Mouse (Mus musculus) T-cell, adult 2 months (primary cell): ENCODE measurements around the gene Ly75.
A peak's percentile ranks its signal among the peaks of the same experiment; 100 is the strongest.

Experiments
- DNase-seq: peaks from one replicate; pipeline ENCODE4 v3.0.0; 2022; ENCODE audit warnings: low spot score

Gene Ly75

GRCm38 (mm10) chr2:60370188-60370587 lies 12.9 kb downstream of the Ly75 start:
- DNase-seq: no peak

DNA sequence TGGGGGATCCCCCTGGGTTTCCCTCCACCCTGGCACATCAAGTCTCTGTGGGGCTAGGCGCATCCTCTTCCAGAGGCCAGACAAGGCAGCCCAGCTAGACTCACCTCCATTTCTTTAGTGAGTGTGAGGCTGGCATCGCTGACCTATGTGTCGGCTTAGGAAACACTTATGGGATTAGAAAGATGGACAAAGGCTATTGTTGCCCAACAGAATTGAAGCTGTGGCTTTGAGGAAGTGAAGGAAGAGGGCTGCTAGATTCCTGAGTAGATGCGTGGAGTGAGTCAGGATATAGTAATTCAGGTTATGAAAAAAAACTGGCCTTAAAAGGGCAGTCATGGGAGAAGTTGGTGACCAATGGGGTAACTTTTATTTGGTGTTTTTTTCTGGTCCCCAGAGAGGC lies 13.6 kb downstream of the Ly75 start:
- no peak for DNase-seq

DNA sequence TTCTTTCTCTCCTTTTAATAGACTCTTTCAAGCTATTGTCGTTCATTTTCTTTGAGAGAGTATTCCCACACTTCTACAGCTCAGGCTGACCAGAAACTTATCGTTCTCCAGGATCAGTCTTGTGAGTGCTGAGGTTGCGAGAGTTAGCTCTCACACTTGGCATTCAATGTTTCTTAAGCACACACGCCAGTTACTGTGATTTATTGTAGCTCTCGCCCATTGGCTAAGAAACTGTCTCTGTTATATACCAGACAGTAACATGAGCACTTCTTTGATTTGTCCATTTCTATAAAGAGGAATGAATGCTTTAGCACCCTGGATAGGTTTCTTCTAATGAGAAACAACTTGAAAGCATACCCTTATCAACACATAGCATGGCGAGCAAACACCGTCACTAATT lies 15.2 kb downstream of the Ly75 start:
- no peak for DNase-seq

DNA sequence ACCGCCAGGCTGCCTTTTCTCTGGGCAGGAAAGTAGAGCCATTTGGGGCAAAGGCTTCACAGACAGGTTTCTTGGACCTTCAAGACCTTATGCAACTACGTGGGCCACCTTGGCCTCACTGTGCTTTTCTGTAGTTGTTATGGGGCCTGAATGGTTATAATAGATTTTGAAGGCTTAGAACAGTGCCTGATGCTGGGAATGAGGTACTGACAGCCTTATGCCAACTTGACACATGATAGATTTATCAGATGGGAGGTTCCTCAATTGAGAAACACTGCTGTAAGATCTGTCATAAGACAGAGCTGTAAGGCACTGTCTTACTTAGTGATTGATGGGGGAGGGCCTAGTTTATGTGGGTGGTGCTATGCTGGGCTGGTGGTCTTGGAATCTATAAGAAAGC lies 15.9 kb downstream of the Ly75 start:
- DNase-seq: no peak

DNA sequence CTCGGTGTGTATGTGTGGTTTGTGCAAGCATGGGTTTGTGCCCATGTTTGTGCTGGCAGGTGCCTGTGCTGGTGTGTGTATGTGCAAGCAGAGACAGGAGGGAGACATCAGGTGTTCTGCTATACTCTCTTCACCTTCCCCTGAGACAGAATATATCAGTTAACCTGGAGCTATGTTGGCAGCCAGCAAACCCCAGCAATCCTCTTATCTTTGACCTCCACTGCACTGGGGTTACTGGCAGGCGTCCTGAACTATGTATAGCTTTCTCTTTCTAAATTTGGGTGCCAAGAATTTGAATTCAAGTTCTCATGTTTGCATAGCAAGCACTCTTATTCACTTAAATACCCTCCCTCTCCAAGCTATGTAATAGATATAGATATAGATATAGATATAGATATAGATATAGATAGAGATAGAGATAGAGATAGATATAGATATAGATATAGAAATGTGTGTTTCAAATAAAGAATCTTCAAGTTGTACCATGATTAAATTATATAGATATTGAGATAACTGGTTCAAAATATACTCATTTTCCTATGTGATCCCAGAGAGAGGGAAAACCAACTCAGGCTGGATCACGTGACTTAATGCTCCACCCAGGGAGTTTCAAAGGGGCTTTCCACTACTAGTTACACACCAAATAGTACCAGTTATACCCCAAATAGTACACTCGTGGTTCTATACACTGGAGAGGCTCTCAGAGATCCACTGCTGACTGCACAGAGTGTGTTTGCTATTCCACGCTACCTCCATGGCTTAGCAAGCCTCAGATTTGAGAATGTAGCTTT lies 17.1 kb downstream of the Ly75 start:
- no peak for DNase-seq

DNA sequence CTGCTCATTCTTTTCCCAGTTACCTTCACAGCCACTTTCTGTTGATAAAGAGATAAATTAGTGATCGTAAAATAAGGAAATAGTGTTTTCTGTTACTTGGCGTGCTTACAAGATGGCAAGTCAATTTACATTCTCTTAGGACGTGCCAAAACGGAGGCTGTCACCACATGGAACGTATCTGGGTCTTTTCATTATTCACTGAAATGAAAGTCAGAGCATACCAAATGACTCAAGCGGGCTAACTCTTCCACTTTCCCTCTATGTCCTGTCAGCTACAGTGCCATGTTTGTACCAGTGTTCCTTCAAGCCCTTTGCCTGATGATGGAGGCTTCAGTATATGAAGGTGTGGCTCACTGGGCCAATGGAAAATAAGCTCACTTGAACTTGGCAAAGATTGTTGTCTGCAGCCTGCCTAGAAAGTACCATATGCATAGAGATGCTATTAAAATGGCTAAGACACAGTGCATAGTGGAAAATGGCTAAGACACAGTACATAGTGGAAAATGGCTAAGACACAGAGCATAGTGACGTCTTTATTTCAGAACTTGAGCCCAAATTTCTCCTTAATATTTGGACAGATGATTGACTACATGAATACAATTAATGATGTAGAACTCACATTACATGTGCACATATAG lies 17.8 kb downstream of the Ly75 start:
- no peak for DNase-seq

DNA sequence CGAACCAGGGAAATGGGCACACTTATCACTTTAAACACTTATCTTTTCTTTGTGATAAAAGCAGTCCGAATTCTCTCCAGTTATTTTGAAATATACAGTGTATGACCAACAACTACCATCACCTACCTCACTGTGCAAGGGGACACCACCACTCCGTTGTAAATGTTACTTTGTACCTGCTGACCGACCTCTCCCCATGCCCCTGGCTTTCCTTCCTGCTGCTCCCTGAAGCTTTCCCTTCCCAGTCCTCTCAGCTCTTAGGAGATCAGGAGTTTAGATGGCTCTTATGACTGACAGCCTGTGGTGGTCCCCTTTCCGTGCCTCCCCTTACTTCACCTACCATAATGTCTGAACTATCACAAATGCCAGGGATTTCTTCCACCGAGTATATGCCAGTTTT lies 21.0 kb downstream of the Ly75 start:
- no peak for DNase-seq

GRCm38 (mm10) chr2:60359796-60360195 lies 23.3 kb downstream of the Ly75 start:
- DNase-seq: no peak

- DNase-seq: no peak
These were observed 27.8 kb downstream of the Ly75 start for GRCm38 (mm10) chr2:60355388-60355683.

DNA sequence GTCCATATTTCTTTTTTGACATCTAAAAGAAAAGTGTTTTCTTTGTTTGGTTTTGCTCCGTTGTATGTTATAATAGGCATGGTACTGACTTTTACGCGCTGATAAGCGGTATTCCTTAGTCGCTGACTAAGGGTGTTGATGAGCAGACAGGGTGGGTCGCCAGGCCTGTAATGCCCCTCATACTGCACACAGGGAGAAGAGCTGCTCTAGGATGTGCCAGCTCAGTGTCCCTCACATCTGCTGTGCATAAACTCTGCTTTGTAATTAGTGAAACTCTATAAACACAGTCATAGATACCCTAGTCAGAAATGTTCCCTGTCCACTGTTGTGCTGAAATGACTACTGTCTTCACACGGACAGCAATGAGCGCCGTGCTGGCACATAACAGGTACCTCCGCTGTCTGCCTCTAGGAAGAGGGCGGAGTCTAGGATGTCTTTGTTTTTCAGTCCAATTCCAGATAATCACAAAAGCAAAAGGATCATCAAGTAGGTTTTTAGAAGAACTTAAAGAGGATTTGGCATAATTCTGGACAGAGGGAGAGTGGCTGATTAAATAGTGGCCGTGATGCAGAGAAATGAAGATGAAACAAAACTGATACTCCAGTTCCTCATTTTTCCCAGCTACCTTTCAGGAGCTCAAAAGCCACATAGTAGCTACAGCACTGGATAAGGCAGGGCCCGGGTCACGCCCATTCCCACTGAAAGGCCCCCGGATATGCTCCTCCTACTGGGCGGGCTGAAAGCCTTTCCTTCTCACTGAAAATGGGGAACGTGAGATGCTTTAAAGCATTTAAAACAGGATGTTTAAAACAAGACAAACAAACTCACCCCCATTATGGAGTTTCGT lies 28.3 kb downstream of the Ly75 start:
- DNase-seq: no peak

DNA sequence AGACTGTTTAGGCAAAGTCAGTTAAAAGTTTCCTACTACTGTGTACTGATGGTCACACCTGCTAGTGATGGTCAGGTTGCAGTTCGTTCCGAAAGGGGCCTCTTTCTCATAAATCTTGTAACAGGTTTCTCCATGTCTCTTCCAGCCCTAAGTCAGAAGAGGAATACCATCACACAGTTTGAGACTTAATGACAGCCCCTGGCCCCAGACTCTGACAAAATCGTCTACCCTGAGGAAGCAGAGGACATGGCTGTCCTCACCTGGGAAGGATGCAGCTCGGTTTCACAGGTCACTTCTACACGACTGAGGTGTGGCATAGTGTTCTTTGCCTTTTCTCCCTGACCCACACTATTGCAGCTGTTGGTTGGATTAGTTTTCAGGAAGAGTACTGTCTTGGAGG lies 30.8 kb downstream of the Ly75 start:
- no peak for DNase-seq

DNA sequence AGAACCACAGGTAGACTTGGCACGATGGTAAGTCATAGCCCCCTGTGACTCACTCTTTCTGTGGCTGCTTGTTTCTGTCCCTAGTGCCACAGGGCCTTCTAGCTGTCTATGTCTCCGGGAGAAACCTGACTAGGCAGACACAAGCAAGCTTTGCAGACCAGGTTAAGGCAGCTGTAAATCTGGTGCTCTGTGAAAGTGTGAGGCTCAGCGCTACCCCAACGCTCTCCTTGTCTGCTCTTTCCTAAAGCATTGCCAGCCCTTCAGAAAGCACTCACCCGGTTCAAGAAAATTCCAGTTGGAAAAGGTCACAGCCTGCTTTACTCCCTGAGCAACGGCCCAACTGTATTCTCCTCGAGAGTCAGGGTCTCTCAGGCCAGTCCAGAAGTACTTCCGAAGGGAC lies 31.3 kb downstream of the Ly75 start:
- DNase-seq: no peak

- DNase-seq: no peak
These were observed 35.2 kb downstream of the Ly75 start for GRCm38 (mm10) chr2:60347875-60348274.

GRCm38 (mm10) chr2:60346531-60346930 lies 36.6 kb downstream of the Ly75 start:
- no peak for DNase-seq

GRCm38 (mm10) chr2:60345717-60346116 lies 37.4 kb downstream of the Ly75 start:
- DNase-seq: no peak

DNA sequence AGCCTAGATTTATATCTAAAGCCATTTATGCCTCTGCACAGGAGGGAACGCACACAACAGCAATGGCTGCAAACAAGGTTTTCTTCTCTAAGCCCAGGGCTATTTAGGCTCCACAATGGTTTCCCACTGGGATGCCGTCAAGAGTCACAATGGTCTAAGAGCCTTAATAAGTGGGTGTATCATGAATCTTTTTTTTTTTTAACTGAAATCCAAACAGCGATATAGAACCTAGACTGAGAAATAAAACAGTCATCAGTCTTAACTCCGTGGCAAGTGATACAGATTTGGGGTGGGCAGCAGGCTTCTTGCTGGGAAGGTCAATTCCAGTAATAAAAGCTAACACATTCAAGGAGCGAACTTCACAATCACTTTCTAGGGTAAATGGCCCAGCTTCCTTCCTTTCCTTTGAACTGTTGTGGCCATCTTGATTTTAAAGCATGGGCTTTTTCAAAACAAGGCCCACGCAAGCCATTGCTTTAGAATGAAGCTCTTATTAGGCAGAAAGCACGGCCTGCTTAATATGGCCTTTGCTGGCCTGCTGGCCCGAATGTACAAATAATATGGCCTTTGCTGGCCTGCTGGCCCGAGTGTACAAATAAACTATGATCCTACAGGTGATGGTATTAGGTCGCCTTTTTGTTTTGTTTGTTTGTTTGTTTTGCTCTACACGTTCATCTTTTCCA lies 39.4 kb downstream of the Ly75 start:
- DNase-seq: no peak

DNA sequence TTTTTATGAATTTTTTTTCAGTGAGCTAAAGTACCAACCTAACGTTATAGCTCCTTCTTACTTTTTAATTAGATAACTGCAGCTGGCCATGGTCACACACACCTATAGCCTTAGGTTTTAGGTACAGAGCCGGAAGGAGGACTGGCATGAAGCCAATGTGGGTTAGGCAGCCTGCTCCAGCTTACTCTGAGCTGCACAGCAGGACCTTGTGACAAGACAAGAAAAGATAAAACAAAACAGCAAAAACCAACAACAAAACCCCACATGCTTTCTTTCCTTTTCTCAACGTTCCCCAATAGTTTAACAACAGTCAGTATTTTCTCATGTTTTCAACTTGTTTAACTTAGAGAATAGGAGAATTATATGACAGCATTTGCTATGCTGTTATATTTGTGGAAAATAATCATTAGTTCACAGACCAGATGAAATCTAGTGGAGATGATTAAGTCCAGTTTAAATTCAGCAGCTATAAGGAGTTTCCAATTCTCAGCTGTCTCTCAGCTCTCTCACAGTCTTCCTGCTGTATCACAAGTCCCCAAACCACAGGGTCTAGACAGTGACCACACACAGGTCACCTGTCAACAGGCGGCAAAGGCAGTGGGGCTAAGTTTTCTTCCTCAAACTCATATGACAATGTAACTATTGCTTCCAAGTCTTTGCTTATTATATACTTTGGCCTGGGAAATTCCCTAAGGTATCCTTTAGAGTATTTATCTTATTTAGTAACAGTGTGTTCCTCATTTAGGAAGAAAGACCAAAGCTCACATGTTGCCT lies 40.8 kb downstream of the Ly75 start:
- DNase-seq: no peak

- no peak for DNase-seq
These were observed 45.2 kb downstream of the Ly75 start for GRCm38 (mm10) chr2:60337937-60338336.

DNA sequence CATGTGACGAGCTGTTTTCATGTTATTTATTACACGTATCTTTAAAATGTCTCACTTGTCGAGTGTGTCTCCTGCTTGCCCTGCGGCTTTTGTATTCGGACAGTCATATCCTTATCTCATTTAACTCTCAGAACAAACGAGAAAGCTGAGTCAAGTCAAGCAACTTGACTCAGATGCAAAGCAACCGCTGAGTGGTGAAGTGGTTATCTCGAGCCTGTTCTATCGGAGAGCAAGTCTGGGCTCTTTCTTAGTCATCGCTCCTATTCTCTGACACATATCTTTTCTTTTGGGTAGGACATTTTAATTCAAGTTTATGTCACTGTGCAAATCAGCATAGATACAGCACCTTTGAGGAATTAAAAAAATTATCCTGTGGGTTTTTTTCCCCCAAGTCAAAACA lies 54.5 kb downstream of the Ly75 start:
- no peak for DNase-seq

DNA sequence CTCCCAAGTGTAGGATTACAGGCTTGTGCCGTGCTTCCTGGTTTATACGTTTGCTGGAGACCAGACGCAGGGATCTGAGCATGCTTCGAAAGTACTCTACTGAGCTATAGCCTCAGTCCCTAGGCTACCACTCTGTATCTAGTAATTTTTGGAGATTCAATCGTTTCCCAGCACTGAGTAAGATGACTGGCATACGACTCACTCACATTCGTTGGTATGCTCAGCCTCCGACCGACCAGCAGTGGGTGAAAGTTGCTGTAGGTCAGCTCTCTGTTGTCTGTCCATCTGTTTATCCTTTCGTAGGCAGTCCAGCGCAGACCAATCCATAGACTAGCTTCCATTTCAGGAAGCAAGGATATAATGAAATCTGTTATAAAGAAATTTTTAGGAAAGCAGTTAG lies 55.5 kb downstream of the Ly75 start:
- no peak for DNase-seq

DNA sequence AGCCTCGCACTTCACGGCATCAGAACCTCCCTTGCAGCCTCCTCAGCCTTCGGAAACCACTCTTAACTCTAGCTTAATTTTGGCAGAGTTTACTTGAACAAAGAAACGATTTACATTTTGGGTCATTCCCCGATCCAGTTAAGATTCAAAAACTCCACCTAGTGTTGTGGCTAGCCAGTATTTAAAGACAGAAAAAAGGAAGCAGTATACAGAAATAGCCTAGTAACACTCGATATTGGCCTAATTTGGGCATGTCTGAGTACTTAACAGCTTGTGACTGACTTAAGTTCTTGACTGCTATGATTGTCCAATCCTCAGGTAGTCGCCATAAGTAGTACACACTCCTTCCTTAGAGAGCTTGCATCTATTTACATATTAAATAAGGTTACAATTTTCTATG lies 56.2 kb downstream of the Ly75 start:
- no peak for DNase-seq

GRCm38 (mm10) chr2:60323411-60323810 lies 59.7 kb downstream of the Ly75 start:
- peak; percentile 43 for DNase-seq
